Mouse (Mus musculus) midbrain, embryonic 13.5 days (tissue): ENCODE data around the gene Lcn12. TPM values are rescaled to one million over a fixed set of nuclear protein-coding genes. Genes with fewer than 3 reads are reported as not detected.

Experiments used
- ATAC-seq: fragments of 200-750 bp; cut with Nextera tagmentation; 2 replicates; pipeline ENCODE4 v1.8.0; 2017; ENCODE audit warnings: mild to moderate bottlenecking, moderate TSS enrichment, moderate library complexity
- H3K27ac ChIP-seq: fragments of 300-500 bp; sonication (generic); 2 replicates; pipeline ENCODE4 v1.5.1; 2015; ENCODE audit warnings: inconsistent platforms, mild to moderate bottlenecking, moderate library complexity
- H3K27me3 ChIP-seq: fragments of 300-500 bp; sonication (generic); 2 replicates; pipeline ENCODE4 v1.6.1; 2015; ENCODE audit warnings: mild to moderate bottlenecking, inconsistent platforms
- H3K36me3 ChIP-seq: fragments of 300-500 bp; sonication (generic); 2 replicates; pipeline ENCODE4 v1.6.1; 2015; ENCODE audit warnings: mild to moderate bottlenecking, inconsistent platforms
- H3K4me1 ChIP-seq: fragments of 300-500 bp; sonication (generic); replicated peaks from 2 replicates; pipeline ENCODE4 v1.6.1; 2015; ENCODE audit warnings: inconsistent platforms
- H3K4me2 ChIP-seq: fragments of 300-500 bp; sonication (generic); replicated peaks from 2 replicates; pipeline ENCODE4 v1.6.1; 2015; ENCODE audit warnings: moderate library complexity, mild to moderate bottlenecking, inconsistent platforms
- H3K4me3 ChIP-seq: fragments of 300-500 bp; sonication (generic); replicated peaks from 2 replicates; pipeline ENCODE4 v1.5.1; 2015; ENCODE audit warnings: mild to moderate bottlenecking, inconsistent platforms
- H3K9ac ChIP-seq: fragments of 300-500 bp; sonication (generic); replicated peaks from 2 replicates; pipeline ENCODE4 v1.6.1; 2015; ENCODE audit warnings: mild to moderate bottlenecking, inconsistent platforms
- H3K9me3 ChIP-seq: fragments of 300-500 bp; sonication (generic); 2 replicates; pipeline ENCODE4 v1.6.1; 2016; ENCODE audit warnings: mild to moderate bottlenecking, inconsistent platforms
- WGBS: fragments of 180-500 bp; shearing (Covaris S2); methylation state at CpG from one replicate; pipeline ENCODE4 v1.1.7; 2015; 5-methylcytosine and 5-hydroxymethylcytosine counted together
- microRNA-seq: library from miRNA; unstranded; fragments of <30 nt; microRNA quantifications from one replicate; pipeline ENCODE4, GENCODE M21; 2016
- polyA plus RNA-seq: library from polyadenylated mRNA; unstranded; fragments of >200 nt; fragmentation: Nextera tagmentation; extraction: Ambion mirVana; gene quantifications from 2 replicates; pipeline ENCODE4 v1.2.1, GENCODE M21; 2015

Gene Lcn12
- polyA plus RNA-seq, 1 experiment from 2014 or later, result not detected

DNA sequence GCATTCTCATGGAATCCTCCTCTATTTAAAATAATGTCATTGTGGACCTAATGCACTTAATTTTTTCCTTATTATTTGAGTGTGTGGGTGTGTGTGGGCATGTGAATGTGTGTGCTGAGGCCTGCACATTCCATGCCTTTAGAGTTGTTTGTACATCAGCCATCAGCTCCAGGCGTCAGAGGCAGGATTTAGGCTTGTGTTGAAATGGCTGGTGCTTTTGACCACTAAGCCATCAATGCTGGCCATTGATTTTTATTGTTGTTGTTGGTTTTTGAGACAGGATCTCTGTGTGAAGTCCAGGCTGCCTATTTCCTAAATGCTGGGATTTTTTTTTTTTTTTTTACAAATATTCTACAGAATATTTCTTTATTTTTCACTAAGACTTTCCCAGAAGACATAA, 40.8 kb downstream of the Lcn12 start:
- H3K4me1 ChIP-seq, result no peaks in the 10 kb centered on the region
- H3K9me3 ChIP-seq, result no peaks in the 10 kb centered on the region
- H3K4me2 ChIP-seq, result no peak overlapping the region
- ATAC-seq, result no peak
- no peak overlapping the region for H3K27ac ChIP-seq
- peaks cover 14% of the 10 kb centered on the region for H3K36me3 ChIP-seq
- no peak overlapping the region for H3K9ac ChIP-seq
- H3K4me3 ChIP-seq, result no peak overlapping the region
- H3K27me3 ChIP-seq, result no peaks in the 10 kb centered on the region
- 50% methylated on average over 1 of the region's 1 CpGs for WGBS

DNA sequence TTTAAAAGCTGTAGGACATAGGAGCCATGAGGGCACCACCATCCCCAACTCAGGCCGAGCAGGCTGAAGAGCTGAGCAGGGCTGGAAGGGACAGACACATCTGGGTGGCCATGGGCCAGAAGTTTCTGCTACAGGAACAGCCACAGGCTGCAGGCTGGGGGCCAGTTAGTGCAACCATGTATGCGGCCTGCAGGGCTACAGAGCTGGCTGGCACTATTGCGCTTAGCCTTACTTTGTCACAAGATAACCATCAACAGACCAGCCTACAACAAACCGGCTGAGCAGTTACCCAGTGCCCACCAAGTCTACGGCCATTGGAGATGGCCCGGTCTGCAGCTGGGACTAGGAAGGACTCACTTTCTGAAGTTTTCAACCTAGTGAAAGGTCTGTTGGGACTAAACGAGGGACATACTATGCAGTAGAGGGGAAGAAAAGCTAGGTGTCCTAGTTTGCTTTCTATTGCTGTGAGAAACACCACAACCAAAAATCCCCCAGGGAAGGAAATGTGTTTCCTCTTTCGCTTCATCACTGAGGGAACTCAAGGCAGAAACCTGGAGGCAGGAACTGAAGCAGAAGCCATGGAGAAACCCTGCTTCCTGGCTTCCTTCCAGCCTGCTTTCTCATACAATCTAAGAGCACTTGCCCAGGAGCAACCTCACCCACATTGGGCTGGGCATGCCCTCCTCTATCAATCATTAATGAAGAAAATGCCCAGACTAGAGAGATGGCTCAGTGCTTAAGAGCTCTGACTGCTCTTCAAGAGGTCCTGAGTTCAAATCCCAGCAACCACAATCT, 42.7 kb downstream of the Lcn12 start:
- WGBS, result 89% methylated on average over 8 of the region's 8 CpGs
- Histone ChIP-seq H3K4me3 (no peak overlapping the region), H3K27ac (no peak overlapping the region), H3K4me2 (no peak overlapping the region), H3K9ac (no peak overlapping the region), H3K9me3 (no peaks in the 10 kb centered on the region), H3K4me1 (no peaks in the 10 kb centered on the region), H3K27me3 (no peaks in the 10 kb centered on the region), H3K36me3 (peaks cover 27% of the 10 kb centered on the region)
- no peak for ATAC-seq

DNA sequence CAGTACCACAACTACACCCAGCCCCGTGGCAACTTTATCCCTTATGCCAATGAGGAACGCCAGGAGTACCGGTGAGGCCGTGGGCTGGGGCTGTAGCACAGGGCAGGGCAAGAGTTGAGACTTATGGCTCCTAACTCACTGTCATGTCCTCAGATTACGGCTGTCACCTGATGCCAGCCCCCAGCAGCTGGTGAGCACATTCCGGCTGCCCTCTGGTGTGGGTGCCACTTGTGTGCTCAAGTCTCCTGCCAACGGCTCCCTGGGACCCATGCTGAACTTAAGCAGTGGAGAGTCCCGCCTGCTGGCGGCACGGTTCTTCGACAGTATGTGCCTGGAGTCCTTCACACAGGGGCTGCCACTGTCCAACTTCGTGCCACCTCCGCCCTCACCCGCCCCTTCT, 51.0 kb downstream of the Lcn12 start:
- Histone ChIP-seq H3K36me3 (peaks cover 99% of the 10 kb centered on the region), H3K9ac (no peak overlapping the region), H3K27ac (no peak overlapping the region), H3K9me3 (no peaks in the 10 kb centered on the region), H3K4me2 (no peak overlapping the region), H3K27me3 (no peaks in the 10 kb centered on the region), H3K4me1 (no peaks in the 10 kb centered on the region), H3K4me3 (no peak overlapping the region)
- WGBS, result 91% methylated on average over 14 of the region's 14 CpGs
- no peak for ATAC-seq

GRCm38 (mm10) chr2:25441067-25441466, 52.6 kb downstream of the Lcn12 start:
- H3K9me3 ChIP-seq, result no peaks in the 10 kb centered on the region
- H3K4me1 ChIP-seq, result no peaks in the 10 kb centered on the region
- no peak for ATAC-seq
- WGBS, result 88% methylated on average over 20 of the region's 20 CpGs
- H3K27me3 ChIP-seq, result no peaks in the 10 kb centered on the region
- peaks cover 99% of the 10 kb centered on the region for H3K36me3 ChIP-seq
- H3K9ac ChIP-seq, result no peak overlapping the region
- no peak overlapping the region for H3K4me2 ChIP-seq
- no peak overlapping the region for H3K27ac ChIP-seq
- no peak overlapping the region for H3K4me3 ChIP-seq

Small RNAs within 50 kb of the gene (microRNA-seq; reads per million reads assigned to microRNA genes)
- not detected for gene Mir3087

Other genes with a start within 250 kb of the Lcn12 start
- 4.9 and 5.1 TPM in 2 replicates for gene AL732309.1, start 247.0 kb downstream of the Lcn12 start, polyA plus RNA-seq
- 18.6 and 19.6 TPM in 2 replicates for gene Tmem203, start 238.5 kb downstream of the Lcn12 start, polyA plus RNA-seq
- 11.4 and 13.3 TPM in 2 replicates for gene Tprn, start 231.3 kb downstream of the Lcn12 start, polyA plus RNA-seq
- 205 and 216 TPM in 2 replicates for gene Ssna1, start 221.5 kb downstream of the Lcn12 start, polyA plus RNA-seq
- gene Anapc2, start 221.4 kb downstream of the Lcn12 start, polyA plus RNA-seq, result 147 and 149 TPM in 2 replicates
- gene Tmem210, start 205.8 kb downstream of the Lcn12 start, polyA plus RNA-seq, result not detected in 2 replicates
- 0.27 TPM in 1 of 2 replicates, not detected in the other for gene Lrrc26, start 204.0 kb downstream of the Lcn12 start, polyA plus RNA-seq
- gene Grin1, start 174.7 kb downstream of the Lcn12 start, polyA plus RNA-seq, result 17.5 and 19.0 TPM in 2 replicates
- gene Man1b1, start 161.6 kb downstream of the Lcn12 start, polyA plus RNA-seq, result 60.0 and 66.4 TPM in 2 replicates
- 19.9 and 23.7 TPM in 2 replicates for gene Dpp7, start 137.6 kb downstream of the Lcn12 start, polyA plus RNA-seq
- gene Uap1l1, start 128.2 kb downstream of the Lcn12 start, polyA plus RNA-seq, result 3.9 and 4.4 TPM in 2 replicates
- 23.1 and 25.5 TPM in 2 replicates for gene Sapcd2, start 121.6 kb downstream of the Lcn12 start, polyA plus RNA-seq
- gene Entpd2, start 98.0 kb downstream of the Lcn12 start, polyA plus RNA-seq, result 0.62 and 1.0 TPM in 2 replicates
- gene Npdc1, start 94.6 kb downstream of the Lcn12 start, polyA plus RNA-seq, result 380 and 389 TPM in 2 replicates
- gene Fut7, start 70.6 kb downstream of the Lcn12 start, polyA plus RNA-seq, result 0.49 TPM in 1 of 2 replicates, not detected in the other
- 10.2 and 11.1 TPM in 2 replicates for gene Abca2, start 65.2 kb downstream of the Lcn12 start, polyA plus RNA-seq
- gene Clic3, start 37.1 kb downstream of the Lcn12 start, polyA plus RNA-seq, result 2.7 and 4.0 TPM in 2 replicates
- gene Paxx, start 32.8 kb downstream of the Lcn12 start, polyA plus RNA-seq, result 85.7 and 92.1 TPM in 2 replicates
- gene Ptgds, start 23.9 kb downstream of the Lcn12 start, polyA plus RNA-seq, result 48.6 and 80.5 TPM in 2 replicates
- 120 and 122 TPM in 2 replicates for gene Fbxw5, start 6.8 kb upstream of the Lcn12 start, polyA plus RNA-seq
- gene C8g, start 7.8 kb upstream of the Lcn12 start, polyA plus RNA-seq, result 5.6 and 7.2 TPM in 2 replicates
- 22.9 and 24.1 TPM in 2 replicates for gene Traf2, start 53.0 kb upstream of the Lcn12 start, polyA plus RNA-seq
- 387 and 406 TPM in 2 replicates for gene Edf1, start 63.9 kb upstream of the Lcn12 start, polyA plus RNA-seq
- 3.2 and 6.8 TPM in 2 replicates for gene Mamdc4, start 80.9 kb upstream of the Lcn12 start, polyA plus RNA-seq
- gene Phpt1, start 81.3 kb upstream of the Lcn12 start, polyA plus RNA-seq, result 190 and 193 TPM in 2 replicates
- 3.5 and 5.7 TPM in 2 replicates for gene Ajm1, start 87.8 kb upstream of the Lcn12 start, polyA plus RNA-seq
- 67.2 and 75.9 TPM in 2 replicates for gene Rabl6, start 114.6 kb upstream of the Lcn12 start, polyA plus RNA-seq
- gene Ccdc183, start 123.8 kb upstream of the Lcn12 start, polyA plus RNA-seq, result 0.24 and 0.47 TPM in 2 replicates
- gene Tmem141, start 128.1 kb upstream of the Lcn12 start, polyA plus RNA-seq, result 27.5 and 32.3 TPM in 2 replicates
- gene Fcna, start 134.1 kb upstream of the Lcn12 start, polyA plus RNA-seq, result 1.1 and 1.8 TPM in 2 replicates
- not detected in 2 replicates for gene Lcn8, start 159.2 kb upstream of the Lcn12 start, polyA plus RNA-seq
- gene Lcn5, start 164.0 kb upstream of the Lcn12 start, polyA plus RNA-seq, result not detected in 2 replicates
- not detected in 2 replicates for gene Lcn6, start 182.9 kb upstream of the Lcn12 start, polyA plus RNA-seq
- not detected in 2 replicates for gene Lcn10, start 188.8 kb upstream of the Lcn12 start, polyA plus RNA-seq
- gene Obp2a, start 206.1 kb upstream of the Lcn12 start, polyA plus RNA-seq, result not detected in 2 replicates
- gene Bmyc, start 212.8 kb upstream of the Lcn12 start, polyA plus RNA-seq, result 98.4 and 100 TPM in 2 replicates
- gene Obp2b, start 243.1 kb upstream of the Lcn12 start, polyA plus RNA-seq, result not detected in 2 replicates